Mouse (Mus musculus) intestine, embryonic 15.5 days (tissue): ENCODE data around the gene Map1s. TPM values are rescaled to one million over a fixed set of nuclear protein-coding genes. Genes with fewer than 3 reads are reported as not detected.

Experiments
- ATAC-seq: fragments of 200-750 bp; cut with Nextera tagmentation; 2 replicates; pipeline ENCODE4 v1.8.0; 2017; ENCODE audit warnings: moderate TSS enrichment, moderate library complexity
- H3K27ac ChIP-seq: fragments of 300-500 bp; sonication (generic); 2 replicates; pipeline ENCODE4 v1.5.1; 2015; ENCODE audit warnings: mild to moderate bottlenecking, inconsistent platforms
- H3K27me3 ChIP-seq: fragments of 300-500 bp; sonication (generic); replicated peaks from 2 replicates; pipeline ENCODE4 v1.6.1; 2015; ENCODE audit warnings: inconsistent platforms
- H3K36me3 ChIP-seq: fragments of 300-500 bp; sonication (generic); 2 replicates; pipeline ENCODE4 v1.6.1; 2015; ENCODE audit warnings: inconsistent platforms
- H3K4me1 ChIP-seq: fragments of 300-500 bp; sonication (generic); replicated peaks from 2 replicates; pipeline ENCODE4 v1.6.1; 2015; ENCODE audit warnings: inconsistent platforms
- H3K4me2 ChIP-seq: fragments of 300-500 bp; sonication (generic); replicated peaks from 2 replicates; pipeline ENCODE4 v1.6.1; 2015; ENCODE audit warnings: mild to moderate bottlenecking, inconsistent platforms
- H3K4me3 ChIP-seq: fragments of 300-500 bp; sonication (generic); replicated peaks from 2 replicates; pipeline ENCODE4 v1.5.1; 2015; ENCODE audit warnings: inconsistent platforms
- H3K9ac ChIP-seq: fragments of 300-500 bp; sonication (generic); 2 replicates; pipeline ENCODE4 v1.6.1; 2015; ENCODE audit warnings: inconsistent platforms
- H3K9me3 ChIP-seq: fragments of 300-500 bp; sonication (generic); 2 replicates; pipeline ENCODE4 v1.6.1; 2016; ENCODE audit warnings: inconsistent platforms
- WGBS: fragments of 180-500 bp; shearing (Covaris S2); methylation state at CpG from one replicate; pipeline ENCODE4 v1.1.7; 2015; 5-methylcytosine and 5-hydroxymethylcytosine counted together
- polyA plus RNA-seq: library from polyadenylated mRNA; unstranded; fragments of >200 nt; fragmentation: Nextera tagmentation; extraction: Ambion mirVana; gene quantifications from 2 replicates; pipeline ENCODE4 v1.2.1, GENCODE M21; 2015

Gene Map1s
- polyA plus RNA-seq, 1 experiment from 2014 or later, result 36.7 TPM

- no peaks in the 10 kb centered on the region for H3K36me3 ChIP-seq
Measured at GRCm38 (mm10) chr8:70884186-70884585, 21.5 kb upstream of the Map1s start.

DNA sequence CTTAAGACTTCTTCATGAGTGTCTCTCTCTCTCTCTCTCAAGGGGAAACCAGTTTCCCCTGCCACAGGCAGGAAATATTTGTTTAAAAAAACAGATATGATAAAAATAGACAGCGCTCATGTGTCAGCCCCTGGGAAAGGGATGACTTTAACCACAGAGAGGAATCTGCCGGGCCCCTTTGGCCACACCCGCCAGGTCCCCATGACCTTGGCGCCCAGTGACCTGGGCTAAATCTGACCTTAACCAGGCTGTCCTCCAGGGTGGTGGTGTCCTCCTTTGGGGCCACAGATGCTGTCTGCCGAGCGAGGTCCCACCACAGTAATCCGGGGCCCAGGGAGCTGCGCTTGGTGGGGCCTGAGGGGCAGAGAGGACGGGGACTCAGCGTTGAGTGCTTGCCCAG is 21.0 kb upstream of the Map1s start:
- no peak overlapping the region for H3K27ac ChIP-seq
- 79% methylated on average over 10 of the region's 10 CpGs for WGBS
- ATAC-seq, result no peak

More at GRCm38 (mm10) chr8:70884186-70884585, 21.5 kb upstream of the Map1s start:
- ATAC-seq, result no peak
- WGBS, result 77% methylated on average over 4 of the region's 4 CpGs
- Histone ChIP-seq H3K27ac (no peak overlapping the region), H3K9me3 (no peaks in the 10 kb centered on the region), H3K4me1 (0 out of 2 replicates have a peak, but pooled peaks cover 4% of the 10 kb centered on the region), H3K4me2 (no peak overlapping the region), H3K9ac (no peak overlapping the region), H3K27me3 (peaks cover 8% of the 10 kb centered on the region; the same call in 1 of the 2 replicates), H3K4me3 (no peak overlapping the region)

GRCm38 (mm10) chr8:70885612-70886011 is 20.1 kb upstream of the Map1s start:
- H3K36me3 ChIP-seq, result no peaks in the 10 kb centered on the region
- H3K27me3 ChIP-seq, result peaks cover 12% of the 10 kb centered on the region; the same call in 1 of the 2 replicates
- 17% methylated on average over 12 of the region's 12 CpGs for WGBS
- H3K4me2 ChIP-seq, result no peak overlapping the region
- 0 out of 2 replicates have a peak, but pooled peaks cover 4% of the 10 kb centered on the region for H3K4me1 ChIP-seq
- no peak for ATAC-seq
- H3K9me3 ChIP-seq, result no peaks in the 10 kb centered on the region
- H3K9ac ChIP-seq, result no peak overlapping the region
- H3K27ac ChIP-seq, result no peak overlapping the region
- no peak overlapping the region for H3K4me3 ChIP-seq

More for the DNA sequence above, 21.0 kb upstream of the Map1s start:
- Histone ChIP-seq H3K4me3 (no peak overlapping the region), H3K4me2 (no peak overlapping the region), H3K9ac (no peak overlapping the region), H3K4me1 (0 out of 2 replicates have a peak, but pooled peaks cover 4% of the 10 kb centered on the region), H3K9me3 (no peaks in the 10 kb centered on the region), H3K27me3 (peaks cover 7% of the 10 kb centered on the region; the same call in 1 of the 2 replicates), H3K36me3 (no peaks in the 10 kb centered on the region)

GRCm38 (mm10) chr8:70887669-70888068 is 18.1 kb upstream of the Map1s start:
- no peaks in the 10 kb centered on the region for H3K36me3 ChIP-seq
- WGBS, result 9% methylated on average over 17 of the region's 18 CpGs
- H3K4me1 ChIP-seq, result peaks cover 11% of the 10 kb centered on the region
- no peak for ATAC-seq
- no peaks in the 10 kb centered on the region for H3K9me3 ChIP-seq
- H3K4me2 ChIP-seq, result peak overlapping the region; percentile 37
- no peak overlapping the region for H3K27ac ChIP-seq
- peaks cover 33% of the 10 kb centered on the region for H3K27me3 ChIP-seq
- H3K4me3 ChIP-seq, result no peak overlapping the region
- H3K9ac ChIP-seq, result no peak overlapping the region

GRCm38 (mm10) chr8:70890656-70891055 is 15.1 kb upstream of the Map1s start:
- H3K27ac ChIP-seq, result no peak overlapping the region
- WGBS, result 95% methylated on average over 5 of the region's 5 CpGs
- no peak for ATAC-seq
- no peaks in the 10 kb centered on the region for H3K9me3 ChIP-seq
- H3K36me3 ChIP-seq, result peaks cover 21% of the 10 kb centered on the region
- H3K27me3 ChIP-seq, result peaks cover 42% of the 10 kb centered on the region
- H3K9ac ChIP-seq, result no peak overlapping the region
- peaks cover 20% of the 10 kb centered on the region for H3K4me1 ChIP-seq
- H3K4me2 ChIP-seq, result no peak overlapping the region
- no peak overlapping the region for H3K4me3 ChIP-seq

- Histone ChIP-seq H3K4me2 (peak overlapping the region; percentile 57), H3K36me3 (peaks cover 23% of the 10 kb centered on the region), H3K27ac (no peak overlapping the region), H3K9me3 (no peaks in the 10 kb centered on the region), H3K4me3 (0 out of 2 replicates have a peak overlapping the region, but pooled peaks have one; percentile 2), H3K27me3 (peaks cover 39% of the 10 kb centered on the region), H3K9ac (no peak overlapping the region), H3K4me1 (peaks cover 22% of the 10 kb centered on the region)
- 8% methylated on average over 21 of the region's 21 CpGs for WGBS
- ATAC-seq, result peak; percentile 79
Measured at GRCm38 (mm10) chr8:70891356-70891755, 14.4 kb upstream of the Map1s start.

GRCm38 (mm10) chr8:70892022-70892895 is 13.5 kb upstream of the Map1s start, which contains the start of gene Slc5a5:
Slc5a5 (minus strand) TSS chr8:70892757.
- peak within 1 kb of the TSS; percentile 57 for H3K4me2 ChIP-seq
- H3K27me3 ChIP-seq, result peaks cover 38% of the 10 kb centered on the region
- peak within 1 kb of the TSS; percentile 30 for H3K9ac ChIP-seq
- H3K4me3 ChIP-seq, result peak within 1 kb of the TSS; percentile 29
- no peak for ATAC-seq
- no peaks in the 10 kb centered on the region for H3K9me3 ChIP-seq
- no peak within 1 kb of the TSS for H3K27ac ChIP-seq
- peaks cover 23% of the 10 kb centered on the region for H3K4me1 ChIP-seq
- peaks cover 23% of the 10 kb centered on the region for H3K36me3 ChIP-seq
- whole genome bisulfite sequencing, result 4% methylated on average over 80 of the region's 80 CpGs

DNA sequence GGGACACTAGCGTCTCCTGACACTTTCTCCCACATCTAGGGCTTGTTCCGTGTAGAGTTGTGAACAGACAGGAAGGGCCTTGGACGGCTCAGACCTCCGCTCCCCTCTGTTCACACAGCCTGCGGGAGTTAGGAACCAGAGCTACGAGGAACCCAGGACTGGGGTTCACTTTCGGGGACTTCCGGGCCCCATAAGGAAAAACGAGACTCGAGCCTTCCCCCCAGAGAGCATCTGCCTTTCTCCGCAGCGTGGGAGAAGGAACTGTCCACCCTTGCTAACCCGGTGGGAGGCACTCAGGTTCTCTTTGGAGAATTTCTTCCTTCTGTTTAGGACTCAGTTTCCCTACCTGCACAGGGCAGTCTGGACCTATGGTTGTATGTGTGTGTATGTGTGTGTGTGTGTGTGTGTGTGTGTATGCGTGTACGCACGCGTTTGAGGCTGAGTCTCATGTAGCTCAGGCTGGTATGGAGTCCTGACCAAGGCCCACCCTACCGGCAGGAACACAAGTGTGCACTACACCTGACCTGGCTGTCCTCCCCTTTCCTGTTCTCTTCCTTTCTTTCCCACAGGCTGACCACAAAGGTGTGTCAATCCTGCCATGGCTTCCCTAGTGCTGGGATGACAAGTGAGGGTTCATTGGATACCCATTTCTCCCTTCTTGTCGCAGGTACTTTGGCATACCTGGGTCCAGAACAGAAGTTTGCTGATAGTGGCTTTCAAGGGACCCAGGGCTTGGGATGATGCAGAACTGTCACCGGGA is 12.7 kb upstream of the Map1s start:
- H3K27me3 ChIP-seq, result peaks cover 38% of the 10 kb centered on the region
- H3K27ac ChIP-seq, result no peak overlapping the region
- H3K36me3 ChIP-seq, result peaks cover 23% of the 10 kb centered on the region
- H3K4me2 ChIP-seq, result peak overlapping the region; percentile 57
- peak overlapping the region; percentile 30 for H3K9ac ChIP-seq
- no peaks in the 10 kb centered on the region for H3K9me3 ChIP-seq
- H3K4me1 ChIP-seq, result peaks cover 19% of the 10 kb centered on the region
- WGBS, result 29% methylated on average over 20 of the region's 20 CpGs
- ATAC-seq, result no peak
- peak overlapping the region; percentile 29 for H3K4me3 ChIP-seq

DNA sequence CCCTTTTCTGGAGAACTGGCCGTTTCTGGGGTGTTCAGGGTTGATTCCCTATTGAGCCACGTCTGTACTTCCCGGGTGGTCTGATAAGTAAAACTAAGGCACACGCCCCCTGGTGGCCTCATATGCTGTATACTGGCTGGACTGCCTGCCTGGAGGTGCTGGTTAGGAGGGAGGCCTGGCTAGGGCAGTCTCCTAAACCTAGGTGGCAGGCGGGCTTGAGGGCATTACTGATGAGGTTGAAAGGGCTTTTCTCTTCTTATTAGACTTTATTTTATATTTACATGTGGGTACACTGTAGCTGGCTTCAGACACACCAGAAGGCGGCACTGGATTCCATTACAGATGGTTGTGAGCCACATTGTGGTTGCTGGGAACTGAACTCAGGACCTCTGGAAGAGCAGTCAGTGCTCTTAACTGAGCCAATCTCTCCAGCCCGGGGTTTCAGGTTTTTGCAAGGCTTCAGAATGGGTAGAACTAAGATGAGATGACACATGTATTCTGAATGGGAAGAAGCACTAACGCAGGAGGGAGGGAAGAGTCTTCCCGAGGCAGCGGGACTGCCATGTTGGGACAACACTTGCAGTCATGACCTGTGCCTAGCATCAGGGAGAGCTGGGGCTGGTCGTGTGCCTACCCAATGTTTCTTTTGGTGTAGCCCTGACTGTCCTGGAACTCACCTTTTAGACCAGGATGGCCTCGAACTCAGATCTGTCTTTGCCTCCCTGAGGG is 11.9 kb upstream of the Map1s start:
- Histone ChIP-seq H3K36me3 (peaks cover 23% of the 10 kb centered on the region), H3K27me3 (peaks cover 38% of the 10 kb centered on the region), H3K4me2 (no peak overlapping the region), H3K9ac (no peak overlapping the region), H3K27ac (no peak overlapping the region), H3K4me3 (no peak overlapping the region), H3K9me3 (no peaks in the 10 kb centered on the region), H3K4me1 (peaks cover 26% of the 10 kb centered on the region)
- peak; percentile 27; the same call in 1 of the 2 replicates for ATAC-seq
- 35% methylated on average over 12 of the region's 12 CpGs for WGBS

DNA sequence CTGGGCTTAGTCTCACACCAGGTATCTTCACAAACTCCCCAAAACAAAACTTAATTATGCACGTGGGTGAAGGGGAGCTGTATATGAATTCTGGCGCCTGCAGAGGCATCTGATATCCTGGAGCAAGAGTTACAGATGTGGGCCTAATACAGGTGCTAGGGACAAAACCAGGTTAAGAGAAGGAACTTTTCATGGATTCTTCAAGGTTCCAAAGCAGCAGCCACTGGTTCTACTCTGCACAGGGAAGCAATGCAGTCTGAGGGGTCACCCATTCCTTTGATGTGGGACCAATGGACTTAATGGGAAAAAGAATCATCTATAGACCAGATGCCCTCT is 11.4 kb upstream of the Map1s start:
- WGBS, result 59% methylated on average over 2 of the region's 2 CpGs
- no peak overlapping the region for H3K27ac ChIP-seq
- no peak overlapping the region for H3K4me3 ChIP-seq
- ATAC-seq, result no peak
- H3K9me3 ChIP-seq, result no peaks in the 10 kb centered on the region
- peaks cover 23% of the 10 kb centered on the region for H3K36me3 ChIP-seq
- peaks cover 27% of the 10 kb centered on the region for H3K4me1 ChIP-seq
- H3K27me3 ChIP-seq, result peaks cover 36% of the 10 kb centered on the region
- H3K9ac ChIP-seq, result no peak overlapping the region
- no peak overlapping the region for H3K4me2 ChIP-seq

DNA sequence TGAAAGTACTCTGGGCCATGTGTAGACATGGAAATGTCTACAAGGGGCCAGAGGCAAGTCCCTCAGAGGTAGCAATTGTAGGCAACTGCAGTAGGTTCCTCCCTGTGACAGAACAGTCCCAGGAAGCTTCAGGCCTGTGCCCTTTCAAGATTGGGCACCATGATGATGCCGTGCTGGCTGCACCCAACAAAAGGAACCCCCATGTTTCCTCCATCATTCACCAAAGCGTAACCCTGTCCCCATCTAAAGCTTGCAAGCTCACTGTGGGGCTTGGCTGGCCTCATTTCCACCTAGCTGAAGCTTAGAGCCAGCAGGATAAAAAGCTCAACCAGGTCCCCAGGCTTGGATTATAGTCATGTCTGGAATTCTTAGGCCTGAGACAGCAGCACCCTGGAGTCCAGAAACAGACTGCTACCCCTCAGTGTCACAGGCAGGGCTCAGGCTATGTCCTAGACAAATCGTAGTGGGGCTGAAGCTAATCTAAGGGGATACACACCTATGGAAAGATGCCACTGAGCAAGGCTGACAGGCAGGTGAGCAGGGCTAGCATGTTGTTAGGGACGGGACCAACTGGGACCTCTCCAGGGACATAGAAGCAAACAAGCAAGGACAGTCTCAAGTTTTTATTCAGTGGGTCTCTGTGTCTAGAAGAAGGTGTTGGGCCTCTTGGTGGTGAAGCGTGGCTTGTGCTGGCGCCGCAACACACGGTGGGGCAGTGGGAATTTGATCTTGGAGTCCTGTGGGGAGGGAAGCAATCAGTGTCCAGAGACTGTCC is 10.8 kb upstream of the Map1s start:
- Histone ChIP-seq H3K27ac (no peak overlapping the region), H3K4me2 (no peak overlapping the region), H3K4me3 (no peak overlapping the region), H3K27me3 (peaks cover 35% of the 10 kb centered on the region), H3K9me3 (no peaks in the 10 kb centered on the region), H3K9ac (no peak overlapping the region), H3K4me1 (peaks cover 27% of the 10 kb centered on the region), H3K36me3 (peaks cover 23% of the 10 kb centered on the region)
- WGBS, result 91% methylated on average over 8 of the region's 8 CpGs
- ATAC-seq, result no peak
